Mouse (Mus musculus): ENCODE data around the gene Cadm1. TPM values are rescaled to one million over a fixed set of nuclear protein-coding genes. Genes with fewer than 3 reads are reported as not detected.

Cadm1 gene
- polyA plus RNA-seq, 1 experiment from 2014 or later, result 218 TPM

DNA sequence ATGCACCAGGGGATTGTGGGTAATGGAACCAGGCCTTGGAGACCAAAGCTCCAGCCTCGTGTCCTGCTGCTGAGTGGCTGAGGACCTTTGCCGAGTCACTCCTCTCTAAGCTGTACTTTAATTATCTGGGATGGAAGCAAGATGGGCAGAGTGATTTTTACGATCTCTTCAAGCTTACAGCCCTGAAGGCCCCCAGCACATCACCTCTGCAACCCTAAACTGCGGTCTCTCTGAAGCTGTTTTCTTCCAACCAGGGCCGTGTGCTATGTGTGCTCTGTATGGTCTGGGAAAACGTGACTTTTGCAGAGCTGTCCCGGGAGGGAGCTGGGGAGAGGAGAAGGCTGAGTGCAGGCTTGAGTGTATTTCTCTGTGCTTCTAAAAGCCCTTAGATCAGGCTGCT lies 364.7 kb downstream of the Cadm1 start:
- Histone ChIP-seq H3K36me3 (ENCODE audit: control insufficient read depth, insufficient read depth, low read length) (no peaks in the 10 kb centered on the region), H3K4me1 (ENCODE audit: control insufficient read depth, insufficient read depth, low read depth, low read length) (peaks cover 4% of the 10 kb centered on the region), H3K9ac (ENCODE audit: low read depth, low read length) (peak overlapping the region; percentile 13; the same call in 1 of the 2 replicates), H3K9me3 (ENCODE audit: control insufficient read depth, low read length) (no peaks in the 10 kb centered on the region), H3K4me2 (ENCODE audit: low read length) (no peak overlapping the region), H3K27me3 (replicated peaks; ENCODE audit: control insufficient read depth, insufficient read depth, low read length) (peaks cover 3% of the 10 kb centered on the region; the same call in 1 of the 2 replicates), H3K27ac (ENCODE audit: low read depth, low read length) (no peak overlapping the region), H3K4me3 (ENCODE audit: low read length) (no peak overlapping the region)
- WGBS, result 20% methylated on average over 7 of the region's 7 CpGs
- no peak for ATAC-seq

DNA sequence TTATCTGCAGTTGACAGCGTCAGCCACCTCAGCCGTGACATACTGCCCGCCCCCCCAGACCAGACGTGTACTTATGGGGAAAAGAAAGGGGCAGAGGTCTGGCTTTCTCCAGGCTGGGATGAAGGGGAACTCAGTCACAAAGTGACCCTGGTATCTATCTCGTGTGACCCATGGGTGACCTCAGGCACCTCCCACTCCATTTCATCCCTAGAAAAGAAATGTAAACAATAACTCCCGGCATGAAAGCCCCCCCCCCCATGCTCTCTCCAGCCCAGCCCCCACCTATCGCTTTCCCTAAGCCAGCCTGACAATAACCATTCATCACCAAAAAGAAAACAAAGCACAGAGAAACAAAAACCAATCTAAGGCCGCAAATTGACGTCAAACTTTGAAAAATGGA lies 365.1 kb downstream of the Cadm1 start:
- Histone ChIP-seq H3K9me3 (ENCODE audit: control insufficient read depth, low read length) (no peaks in the 10 kb centered on the region), H3K36me3 (ENCODE audit: control insufficient read depth, insufficient read depth, low read length) (no peaks in the 10 kb centered on the region), H3K27ac (ENCODE audit: low read depth, low read length) (no peak overlapping the region), H3K4me1 (ENCODE audit: control insufficient read depth, insufficient read depth, low read depth, low read length) (peaks cover 4% of the 10 kb centered on the region), H3K9ac (ENCODE audit: low read depth, low read length) (no peak overlapping the region), H3K4me2 (ENCODE audit: low read length) (no peak overlapping the region), H3K27me3 (replicated peaks; ENCODE audit: control insufficient read depth, insufficient read depth, low read length) (peaks cover 3% of the 10 kb centered on the region; the same call in 1 of the 2 replicates), H3K4me3 (ENCODE audit: low read length) (no peak overlapping the region)
- no peak for ATAC-seq
- WGBS, result 11% methylated on average over 9 of the region's 9 CpGs

DNA sequence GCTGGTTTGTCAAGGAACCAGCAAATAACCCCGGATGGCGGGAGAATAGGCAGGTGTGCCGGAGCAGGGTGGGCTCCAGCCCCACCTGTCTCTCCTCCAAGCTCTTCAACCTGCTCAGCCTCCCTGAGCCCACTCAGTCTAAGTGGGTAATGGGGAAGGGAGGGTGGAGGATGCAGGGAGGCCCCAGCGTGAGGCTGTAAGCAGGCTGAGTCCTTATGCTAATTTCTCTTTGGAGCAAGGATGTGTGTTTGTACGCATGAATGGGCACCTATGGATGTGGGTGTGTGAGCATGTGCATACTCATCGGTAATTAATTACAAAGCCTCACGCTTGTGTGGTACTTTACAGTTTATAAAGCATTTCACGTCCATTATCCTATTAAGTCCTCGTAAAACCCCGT lies 370.8 kb downstream of the Cadm1 start:
- peaks cover 3% of the 10 kb centered on the region; the same call in 1 of the 2 replicates for H3K27me3 ChIP-seq (replicated peaks; ENCODE audit: control insufficient read depth, insufficient read depth, low read length)
- no peak overlapping the region for H3K27ac ChIP-seq (ENCODE audit: low read depth, low read length)
- H3K4me1 ChIP-seq (ENCODE audit: control insufficient read depth, insufficient read depth, low read depth, low read length), result peaks cover 8% of the 10 kb centered on the region
- no peak overlapping the region for H3K9ac ChIP-seq (ENCODE audit: low read depth, low read length)
- no peak overlapping the region for H3K4me3 ChIP-seq (ENCODE audit: low read length)
- WGBS, result 25% methylated on average over 10 of the region's 10 CpGs
- no peak overlapping the region for H3K4me2 ChIP-seq (ENCODE audit: low read length)
- no peaks in the 10 kb centered on the region for H3K36me3 ChIP-seq (ENCODE audit: control insufficient read depth, insufficient read depth, low read length)
- no peaks in the 10 kb centered on the region for H3K9me3 ChIP-seq (ENCODE audit: control insufficient read depth, low read length)
- peak; percentile 56; the same call in 1 of the 2 replicates for ATAC-seq

DNA sequence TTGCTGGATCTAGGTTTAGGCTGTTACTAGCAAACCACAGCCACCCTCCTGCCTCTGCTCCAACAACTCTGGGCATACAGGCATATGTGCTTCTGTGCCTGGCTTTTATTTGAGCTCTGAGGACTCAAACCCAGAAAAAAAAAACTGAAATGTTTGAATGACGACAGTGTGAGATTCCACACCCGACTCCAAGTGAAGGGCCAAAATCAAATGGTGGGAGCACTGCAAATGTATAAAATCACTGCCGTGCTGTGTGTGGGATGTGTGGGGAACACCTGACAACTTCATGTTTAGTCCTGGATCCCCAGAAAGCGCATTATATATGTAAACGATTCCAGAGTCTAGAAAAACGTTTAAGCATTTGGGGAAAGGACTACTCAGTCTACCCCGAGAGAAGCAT lies 373.7 kb downstream of the Cadm1 start:
- H3K27me3 ChIP-seq (replicated peaks; ENCODE audit: control insufficient read depth, insufficient read depth, low read length), result no peaks in the 10 kb centered on the region
- no peak overlapping the region for H3K4me2 ChIP-seq (ENCODE audit: low read length)
- H3K9ac ChIP-seq (ENCODE audit: low read depth, low read length), result no peak overlapping the region
- no peaks in the 10 kb centered on the region for H3K36me3 ChIP-seq (ENCODE audit: control insufficient read depth, insufficient read depth, low read length)
- peaks cover 8% of the 10 kb centered on the region for H3K4me1 ChIP-seq (ENCODE audit: control insufficient read depth, insufficient read depth, low read depth, low read length)
- H3K4me3 ChIP-seq (ENCODE audit: low read length), result no peak overlapping the region
- no peak overlapping the region for H3K27ac ChIP-seq (ENCODE audit: low read depth, low read length)
- 49% methylated on average over 7 of the region's 7 CpGs for WGBS
- no peak for ATAC-seq
- H3K9me3 ChIP-seq (ENCODE audit: control insufficient read depth, low read length), result no peaks in the 10 kb centered on the region

DNA sequence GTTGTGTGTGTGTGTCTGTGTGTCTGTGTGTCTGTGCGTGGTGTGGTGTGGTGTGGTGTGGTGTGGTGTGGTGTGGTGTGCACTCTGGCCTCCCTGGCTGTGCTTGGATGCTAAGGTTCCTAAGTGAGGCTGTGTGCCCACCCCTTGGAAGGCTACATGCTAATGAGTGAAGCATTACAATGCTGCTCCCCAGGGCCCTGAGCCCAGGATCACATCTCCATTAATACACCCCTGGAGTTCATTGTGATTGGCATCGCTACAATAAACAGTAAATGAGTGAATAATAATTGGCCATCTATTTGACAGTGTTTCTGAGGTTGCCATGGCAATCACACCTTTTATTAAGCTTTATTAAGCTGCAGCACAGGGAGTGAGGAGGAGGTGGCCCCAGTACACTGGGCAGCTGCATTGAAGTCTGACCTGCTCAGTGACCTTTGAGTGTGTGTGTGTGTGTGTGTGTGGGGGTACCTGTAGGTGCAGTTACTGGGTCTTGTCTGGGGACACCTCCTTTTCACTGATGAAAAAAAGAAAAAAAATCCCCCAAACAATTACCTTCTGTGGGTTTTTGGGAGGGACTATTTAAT lies 374.5 kb downstream of the Cadm1 start:
- H3K27me3 ChIP-seq (replicated peaks; ENCODE audit: control insufficient read depth, insufficient read depth, low read length), result no peaks in the 10 kb centered on the region
- ATAC-seq, result peak; percentile 49; the same call in 1 of the 2 replicates

DNA sequence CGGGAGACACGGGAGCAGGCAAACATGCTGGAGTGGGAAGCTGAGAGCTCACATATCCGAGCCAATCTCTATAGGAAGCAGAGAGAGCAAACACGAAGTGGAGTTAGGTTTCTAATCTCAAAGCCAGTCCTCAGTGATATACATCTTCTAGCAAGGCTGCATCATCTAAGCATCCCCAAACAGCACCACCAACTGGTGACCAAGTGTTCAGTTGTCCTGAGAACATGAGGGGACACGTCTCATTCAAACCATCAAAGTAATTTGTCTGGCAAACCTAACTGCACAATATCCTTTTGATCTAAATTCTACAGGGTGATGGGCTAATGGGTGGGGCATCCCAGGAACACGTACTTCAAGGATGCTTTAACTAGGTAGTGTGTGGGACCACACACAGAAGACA lies 376.5 kb downstream of the Cadm1 start:
- Histone ChIP-seq H3K4me2 (ENCODE audit: low read length) (no peak overlapping the region), H3K4me1 (ENCODE audit: control insufficient read depth, insufficient read depth, low read depth, low read length) (peaks cover 19% of the 10 kb centered on the region), H3K36me3 (ENCODE audit: control insufficient read depth, insufficient read depth, low read length) (no peaks in the 10 kb centered on the region), H3K9me3 (ENCODE audit: control insufficient read depth, low read length) (no peaks in the 10 kb centered on the region), H3K27ac (ENCODE audit: low read depth, low read length) (no peak overlapping the region), H3K4me3 (ENCODE audit: low read length) (no peak overlapping the region), H3K9ac (ENCODE audit: low read depth, low read length) (no peak overlapping the region), H3K27me3 (replicated peaks; ENCODE audit: control insufficient read depth, insufficient read depth, low read length) (no peaks in the 10 kb centered on the region)
- ATAC-seq, result no peak
- 63% methylated on average over 6 of the region's 6 CpGs for WGBS

More for the DNA sequence above, 374.5 kb downstream of the Cadm1 start:
- Histone ChIP-seq H3K4me3 (ENCODE audit: low read length) (no peak overlapping the region), H3K4me2 (ENCODE audit: low read length) (no peak overlapping the region), H3K9ac (ENCODE audit: low read depth, low read length) (no peak overlapping the region), H3K27ac (ENCODE audit: low read depth, low read length) (no peak overlapping the region), H3K4me1 (ENCODE audit: control insufficient read depth, insufficient read depth, low read depth, low read length) (peaks cover 8% of the 10 kb centered on the region), H3K36me3 (ENCODE audit: control insufficient read depth, insufficient read depth, low read length) (no peaks in the 10 kb centered on the region), H3K9me3 (ENCODE audit: control insufficient read depth, low read length) (no peaks in the 10 kb centered on the region)
- 25% methylated on average over 2 of the region's 2 CpGs for WGBS

Measured in hindbrain, embryonic 16.5 days (tissue).